Mouse (Mus musculus) megakaryocyte, embryonic 14.5 days (primary cell): Measurements from ENCODE around the gene Arhgef3.

ENCODE experiments used
- FLI1 ChIP-seq: IDR thresholded peaks from 2 replicates; pipeline ENCODE4 v1.6.1; 2012; ENCODE audit warnings: low read length, inconsistent platforms, mixed read lengths
- GATA1 ChIP-seq: IDR thresholded peaks from 3 replicates; pipeline ENCODE4 v1.6.1; 2012; ENCODE audit warnings: mixed read lengths, low read length, inconsistent platforms, borderline replicate concordance

GRCm38 (mm10) chr14:27361514-27361913 is 246.8 kb downstream of the Arhgef3 start:
- no peak for TF ChIP-seq GATA1
- TF ChIP-seq FLI1 = no peak
